Mouse (Mus musculus) bone marrow, adult 2 months (tissue): ENCODE measurements around the gene Ctnnbip1. TPM values are rescaled to one million over a fixed set of nuclear protein-coding genes. Genes with fewer than 3 reads are reported as not detected.
"Not testable (repeated sequence)": the region's sequence is repeated elsewhere in the genome, so short reads cannot be mapped to it uniquely, and the experiment has no call there.

ENCODE experiments used
- H3K27ac ChIP-seq: fragments of 200-500 bp; 2 replicates; pipeline ENCODE4 v1.5.1; 2012; ENCODE audit warnings: low read depth, mild to moderate bottlenecking, control low read depth, inconsistent platforms, low read length; ENCODE audit not compliant: control insufficient read depth, poor library complexity, insufficient read depth
- H3K4me1 ChIP-seq: fragments of 200-500 bp; 2 replicates; pipeline ENCODE4 v1.6.1; 2011; ENCODE audit warnings: low read length; ENCODE audit not compliant: control insufficient read depth, insufficient read depth
- H3K4me3 ChIP-seq: fragments of 200-500 bp; replicated peaks from 2 replicates; pipeline ENCODE3; 2011; ENCODE audit warnings: mild to moderate bottlenecking, low read depth, low read length, control low read depth; ENCODE audit not compliant: control insufficient read depth
- CTCF ChIP-seq: fragments of 200-500 bp; IDR thresholded peaks from 2 replicates; pipeline ENCODE4 v1.5.1; 2011; ENCODE audit warnings: low read length, control low read depth; ENCODE audit not compliant: control insufficient read depth, insufficient read depth
- POLR2A ChIP-seq: fragments of 200-500 bp; IDR thresholded peaks from 2 replicates; pipeline ENCODE4 v1.6.1; 2011; ENCODE audit warnings: low read depth, mild to moderate bottlenecking, control low read depth, low read length, borderline replicate concordance; ENCODE audit not compliant: control insufficient read depth
- WGBS: fragments of 180-500 bp; shearing (Covaris S2); methylation state at CpG from one replicate; pipeline ENCODE4 v1.1.7; 2018; 5-methylcytosine and 5-hydroxymethylcytosine counted together
- polyA plus RNA-seq: library from polyadenylated mRNA; stranded (reverse); fragments of >200 nt; gene quantifications from 2 replicates; pipeline ENCODE4 v1.2.4, GENCODE M21; 2011; ENCODE audit warnings: low replicate concordance; ENCODE audit not compliant: missing spikeins, insufficient read depth, insufficient read length

The Ctnnbip1 gene
- polyA plus RNA-seq, 1 experiment, result 4.8 TPM

DNA sequence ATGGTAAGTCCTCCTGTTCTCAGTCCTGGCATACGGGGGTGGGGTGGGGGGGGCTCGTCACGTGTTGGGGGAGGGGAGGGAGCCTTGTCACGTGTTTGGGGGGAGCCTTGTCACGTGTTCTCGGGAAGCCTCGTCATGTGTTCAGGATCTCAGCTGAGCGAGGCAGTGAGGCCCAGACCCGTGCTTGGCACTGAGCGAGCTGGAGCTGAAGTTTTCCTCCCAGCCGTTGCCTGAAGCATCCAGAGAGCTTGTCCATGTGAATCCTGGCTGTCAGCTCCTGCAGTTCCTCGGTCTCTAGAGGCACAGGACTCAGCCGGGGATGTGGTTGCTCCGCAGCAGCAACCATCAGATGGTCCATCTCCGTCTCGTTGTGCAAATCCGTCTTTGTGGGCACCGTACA lies 88.0 kb downstream of the Ctnnbip1 start:
- no peaks in the 10 kb centered on the region for H3K4me1 ChIP-seq
- TF ChIP-seq CTCF (no peak), POLR2A (no peak)
- WGBS, result 86% methylated on average over 18 of the region's 18 CpGs
- H3K27ac ChIP-seq, result no peak overlapping the region
- no peak overlapping the region for H3K4me3 ChIP-seq

GRCm38 (mm10) chr4:149606766-149607358 lies 88.8 kb downstream of the Ctnnbip1 start:
- Histone ChIP-seq H3K27ac (no peak overlapping the region), H3K4me3 (no peak overlapping the region), H3K4me1 (no peaks in the 10 kb centered on the region)
- 64% methylated on average over 15 of the region's 15 CpGs for WGBS
- TF ChIP-seq CTCF, result no peak
- TF ChIP-seq POLR2A, result no peak

GRCm38 (mm10) chr4:149607591-149608308 lies 89.7 kb downstream of the Ctnnbip1 start:
- TF ChIP-seq POLR2A (no peak), CTCF (no peak)
- Histone ChIP-seq H3K4me1 (no peaks in the 10 kb centered on the region), H3K27ac (no peak overlapping the region), H3K4me3 (no peak overlapping the region)
- 32% methylated on average over 20 of the region's 20 CpGs for WGBS

DNA sequence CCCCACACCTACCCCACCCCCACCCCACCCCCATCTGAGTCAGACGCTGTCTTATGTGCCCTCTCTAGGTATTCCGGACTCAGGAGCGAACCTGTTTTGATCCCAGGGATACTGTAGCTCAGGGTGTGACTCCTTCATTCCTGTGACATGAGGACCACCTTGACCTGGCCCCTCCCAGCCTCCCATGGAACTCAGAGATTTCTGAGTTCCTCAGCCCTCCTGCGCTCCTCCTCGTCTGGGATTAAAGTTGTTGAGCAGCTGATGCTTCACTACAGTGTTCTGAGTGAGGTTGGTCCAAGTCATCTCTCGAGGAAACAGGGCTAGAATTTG lies 90.2 kb downstream of the Ctnnbip1 start:
- H3K4me3 ChIP-seq, result no peak overlapping the region
- no peak overlapping the region for H3K27ac ChIP-seq
- WGBS, result 71% methylated on average over 6 of the region's 6 CpGs
- TF ChIP-seq CTCF (no peak), POLR2A (no peak)
- no peaks in the 10 kb centered on the region for H3K4me1 ChIP-seq

GRCm38 (mm10) chr4:149609256-149610025 lies 91.4 kb downstream of the Ctnnbip1 start:
- TF ChIP-seq CTCF, result no peak
- TF ChIP-seq POLR2A, result no peak
- Histone ChIP-seq H3K4me3 (no peak overlapping the region), H3K27ac (no peak overlapping the region), H3K4me1 (no peaks in the 10 kb centered on the region)
- WGBS, result 79% methylated on average over 8 of the region's 8 CpGs

DNA sequence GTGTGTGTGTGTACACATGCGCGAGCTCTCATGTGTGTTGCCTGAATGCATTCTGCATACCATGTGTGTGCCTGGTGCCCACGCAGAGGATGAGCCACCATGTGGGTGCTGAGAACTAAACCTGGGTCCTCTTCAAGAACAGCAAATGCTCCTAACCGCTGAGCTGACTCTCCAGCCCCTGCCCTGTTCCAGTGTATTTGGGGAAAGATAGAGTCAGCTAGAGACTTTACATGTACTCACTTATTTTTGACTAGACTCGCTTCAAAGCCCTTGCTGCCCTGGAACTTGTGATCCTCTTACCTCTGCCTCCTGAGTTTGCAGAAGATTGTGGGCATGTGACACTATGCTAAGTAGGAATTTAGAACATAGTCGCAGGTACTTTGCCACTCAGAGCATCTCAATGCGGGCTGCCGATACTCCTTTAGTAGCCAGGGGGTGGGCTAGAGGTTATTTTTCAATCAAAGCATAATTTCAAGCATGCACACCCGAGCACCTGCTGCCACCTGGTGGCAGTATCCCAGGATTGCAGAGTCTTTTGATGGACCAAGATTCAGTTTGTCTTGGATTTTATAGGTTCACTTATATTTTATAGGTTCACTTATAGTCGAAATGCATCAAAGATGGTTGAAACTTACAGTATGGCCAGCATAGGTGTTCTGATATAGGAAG lies 93.5 kb downstream of the Ctnnbip1 start:
- H3K27ac ChIP-seq, result no peak overlapping the region
- H3K4me3 ChIP-seq, result no peak overlapping the region
- TF ChIP-seq POLR2A (no peak), CTCF (peak; percentile 78)
- 44% methylated on average over 10 of the region's 10 CpGs for WGBS
- no peaks in the 10 kb centered on the region for H3K4me1 ChIP-seq

DNA sequence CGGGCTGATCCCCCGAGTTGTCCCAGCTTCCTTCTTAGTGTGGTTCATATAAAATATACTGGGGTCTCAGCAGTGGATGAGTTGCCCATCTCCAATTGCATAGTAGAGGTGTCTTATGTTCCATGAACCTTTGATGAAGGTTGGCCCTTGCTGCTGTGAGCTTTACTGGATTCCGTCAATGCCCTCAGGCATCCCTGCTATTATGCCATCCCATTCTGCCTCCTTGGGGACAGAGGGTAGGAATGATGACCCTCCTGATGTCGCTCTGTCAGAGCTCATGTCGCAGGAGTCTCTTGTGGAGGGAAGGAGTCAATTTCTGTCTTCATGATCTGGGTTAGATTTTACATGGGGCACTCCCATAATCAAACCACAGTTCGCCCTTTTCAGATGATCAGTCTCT lies 95.5 kb downstream of the Ctnnbip1 start:
- H3K27ac ChIP-seq, H3K4me3 ChIP-seq, H3K4me1 ChIP-seq: not testable (repeated sequence)
- 71% methylated on average over 6 of the region's 6 CpGs for WGBS

DNA sequence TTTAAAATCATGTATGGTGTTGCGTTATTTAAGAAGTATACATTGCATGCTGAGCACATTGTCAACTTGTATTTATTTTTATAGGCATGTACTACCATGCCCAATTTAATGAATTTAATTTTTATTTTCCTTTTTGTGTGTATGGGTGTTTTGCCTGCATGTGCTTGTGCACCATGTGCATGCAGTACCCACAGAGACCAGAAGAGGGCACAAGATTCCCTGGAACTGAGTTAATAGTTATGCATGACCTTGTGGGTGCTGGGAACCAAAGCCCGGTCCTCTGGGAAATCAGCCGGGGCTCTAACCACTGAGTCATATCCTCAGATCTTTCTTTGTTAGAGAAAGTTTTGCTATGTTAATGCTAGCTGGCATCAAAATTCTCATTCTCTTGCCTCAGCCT lies 96.8 kb downstream of the Ctnnbip1 start:
- 90% methylated on average over 3 of the region's 3 CpGs for WGBS
- H3K27ac ChIP-seq, result no peak overlapping the region
- no peak overlapping the region for H3K4me3 ChIP-seq
- H3K4me1 ChIP-seq, result no peaks in the 10 kb centered on the region
- TF ChIP-seq CTCF (no peak), POLR2A (no peak)

Other genes starting within 250 kb of the Ctnnbip1 start
- 3.1 and 11.5 TPM in 2 replicates for gene Kif1b, start 210.5 kb upstream of the Ctnnbip1 start, polyA plus RNA-seq
- gene Ube4b, start 91.5 kb upstream of the Ctnnbip1 start, polyA plus RNA-seq, result 17.5 and 38.0 TPM in 2 replicates
- not detected in 2 replicates for gene Rbp7, start 63.3 kb upstream of the Ctnnbip1 start, polyA plus RNA-seq
- not detected in 2 replicates for gene Tmem274, start 40.9 kb upstream of the Ctnnbip1 start, polyA plus RNA-seq
- gene Nmnat1, start 33.0 kb upstream of the Ctnnbip1 start, polyA plus RNA-seq, result 0.99 and 3.6 TPM in 2 replicates
- gene Lzic, start 33.0 kb upstream of the Ctnnbip1 start, polyA plus RNA-seq, result 13.6 and 14.5 TPM in 2 replicates
- 3.9 and 6.3 TPM in 2 replicates for gene Clstn1, start 68.2 kb downstream of the Ctnnbip1 start, polyA plus RNA-seq
- 41.8 and 88.3 TPM in 2 replicates for gene Pik3cd, start 184.3 kb downstream of the Ctnnbip1 start, polyA plus RNA-seq
- gene Tmem201, start 219.8 kb downstream of the Ctnnbip1 start, polyA plus RNA-seq, result 5.3 and 8.2 TPM in 2 replicates